Mouse (Mus musculus): ENCODE measurements around the gene Ctnnb1. TPM values are rescaled to one million over a fixed set of nuclear protein-coding genes. Genes with fewer than 3 reads are reported as not detected.

Gene Ctnnb1
- polyA plus RNA-seq, 1 experiment from 2014 or later, result 486 TPM

DNA sequence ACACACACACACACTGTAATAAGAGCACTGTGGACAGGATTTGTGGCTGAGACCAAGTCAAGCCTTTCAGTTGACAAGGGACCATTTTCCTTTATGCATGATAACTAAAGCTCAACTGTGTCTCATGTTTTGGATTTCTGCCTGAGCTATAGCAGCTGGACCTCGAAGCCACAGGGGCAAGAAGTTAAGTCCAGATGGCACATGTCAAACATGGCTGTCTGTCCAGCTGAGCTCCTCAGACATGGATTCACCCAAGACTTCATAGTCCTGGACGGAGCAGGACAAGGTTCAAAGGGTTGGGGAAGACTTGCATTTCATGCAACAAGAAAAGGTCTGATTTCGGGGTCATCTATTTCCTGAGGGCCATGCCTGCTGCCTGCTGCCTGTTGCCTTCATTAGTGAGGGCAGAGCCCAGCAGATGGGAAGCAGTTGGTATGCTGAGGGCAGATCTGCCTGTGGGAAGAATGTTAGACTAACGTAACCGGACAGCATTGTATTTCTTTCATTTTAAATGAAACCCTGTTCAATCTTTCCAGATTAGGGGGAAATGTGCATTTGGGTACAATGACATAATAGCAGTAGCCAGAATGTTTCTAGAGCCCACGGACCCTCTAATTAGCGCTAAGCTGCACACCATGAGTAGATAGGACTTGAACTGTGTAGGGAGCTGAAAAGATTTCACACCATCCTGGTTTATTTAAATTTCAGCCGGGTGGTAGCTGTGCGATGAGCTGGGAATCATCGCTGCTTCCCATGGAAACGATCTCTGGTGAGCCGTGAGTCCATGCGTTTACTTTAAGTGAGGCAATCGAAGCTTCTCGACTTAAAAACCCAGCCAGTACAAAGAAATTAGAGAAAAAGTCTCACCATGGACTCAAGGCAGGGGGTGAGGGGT, 61.0 kb downstream of the Ctnnb1 start:
- H3K9me3 ChIP-seq (replicated peaks; ENCODE audit: control insufficient read depth, low read length), result no peaks in the 10 kb centered on the region
- peaks cover 39% of the 10 kb centered on the region for H3K4me1 ChIP-seq (ENCODE audit: control insufficient read depth, insufficient read depth, low read length)
- WGBS, result 58% methylated on average over 15 of the region's 15 CpGs
- H3K27me3 ChIP-seq (ENCODE audit: control insufficient read depth, insufficient read depth, low read length), result no peaks in the 10 kb centered on the region
- peak overlapping the region; percentile 72 for H3K27ac ChIP-seq (ENCODE audit: low read length)
- H3K9ac ChIP-seq (ENCODE audit: low read length), result no peak overlapping the region
- H3K36me3 ChIP-seq (ENCODE audit: control insufficient read depth, insufficient read depth, low read length), result no peaks in the 10 kb centered on the region
- no peak; the same call in 1 of the 2 replicates for ATAC-seq (ENCODE audit: insufficient read depth, low FRiP score)
- H3K4me3 ChIP-seq (replicated peaks; ENCODE audit: low read length), result no peak overlapping the region
- H3K4me2 ChIP-seq (ENCODE audit: low read depth, low read length), result no peak overlapping the region

DNA sequence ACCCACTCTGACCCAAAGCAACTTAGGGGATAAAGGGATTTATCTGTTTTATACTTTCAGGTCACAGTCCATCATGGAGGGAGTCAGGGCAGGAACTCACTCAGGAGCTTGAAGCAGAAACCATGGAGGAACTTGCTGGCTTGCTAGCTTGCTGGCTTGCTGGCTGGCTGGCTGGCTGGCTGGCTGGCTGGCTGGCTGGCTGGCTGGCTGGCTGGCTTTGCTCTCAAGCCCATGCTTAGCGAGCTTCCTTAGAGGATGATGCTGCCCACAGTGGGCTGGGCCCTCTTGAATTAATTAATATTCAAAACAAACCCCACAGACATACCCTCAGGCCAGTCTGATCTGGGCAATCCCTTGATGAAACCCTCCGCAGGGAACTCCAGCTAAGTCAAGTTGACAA, 62.8 kb downstream of the Ctnnb1 start:
- WGBS, result 67% methylated on average over 2 of the region's 2 CpGs
- Histone ChIP-seq H3K4me3 (replicated peaks; ENCODE audit: low read length) (no peak overlapping the region), H3K27me3 (ENCODE audit: control insufficient read depth, insufficient read depth, low read length) (no peaks in the 10 kb centered on the region), H3K27ac (ENCODE audit: low read length) (no peak overlapping the region), H3K9ac (ENCODE audit: low read length) (no peak overlapping the region), H3K4me1 (ENCODE audit: control insufficient read depth, insufficient read depth, low read length) (peaks cover 33% of the 10 kb centered on the region), H3K9me3 (replicated peaks; ENCODE audit: control insufficient read depth, low read length) (no peaks in the 10 kb centered on the region), H3K36me3 (ENCODE audit: control insufficient read depth, insufficient read depth, low read length) (no peaks in the 10 kb centered on the region), H3K4me2 (ENCODE audit: low read depth, low read length) (no peak overlapping the region)
- ATAC-seq (ENCODE audit: insufficient read depth, low FRiP score), result no peak

DNA sequence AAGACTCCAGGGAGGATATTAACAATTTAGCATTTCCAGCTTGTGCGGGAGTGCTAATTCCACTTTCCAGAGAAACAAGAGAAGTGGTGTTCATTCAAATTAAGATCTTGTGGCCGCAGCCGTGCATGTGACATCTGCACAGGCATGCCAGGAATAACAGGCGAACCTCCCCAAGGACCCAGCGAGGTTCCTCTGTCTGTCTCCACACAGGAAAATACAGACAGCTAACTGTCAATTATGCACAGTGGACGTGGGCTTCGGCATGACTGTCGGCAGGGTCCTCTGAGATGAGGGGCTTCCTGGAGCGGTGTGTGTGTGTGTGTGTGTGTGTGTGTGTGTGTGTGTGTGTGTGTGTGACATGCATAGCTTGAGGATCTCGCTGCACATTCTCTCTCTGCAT, 64.0 kb downstream of the Ctnnb1 start:
- ATAC-seq (ENCODE audit: insufficient read depth, low FRiP score), result no peak
- H3K27ac ChIP-seq (ENCODE audit: low read length), result no peak overlapping the region
- 79% methylated on average over 10 of the region's 10 CpGs for WGBS

DNA sequence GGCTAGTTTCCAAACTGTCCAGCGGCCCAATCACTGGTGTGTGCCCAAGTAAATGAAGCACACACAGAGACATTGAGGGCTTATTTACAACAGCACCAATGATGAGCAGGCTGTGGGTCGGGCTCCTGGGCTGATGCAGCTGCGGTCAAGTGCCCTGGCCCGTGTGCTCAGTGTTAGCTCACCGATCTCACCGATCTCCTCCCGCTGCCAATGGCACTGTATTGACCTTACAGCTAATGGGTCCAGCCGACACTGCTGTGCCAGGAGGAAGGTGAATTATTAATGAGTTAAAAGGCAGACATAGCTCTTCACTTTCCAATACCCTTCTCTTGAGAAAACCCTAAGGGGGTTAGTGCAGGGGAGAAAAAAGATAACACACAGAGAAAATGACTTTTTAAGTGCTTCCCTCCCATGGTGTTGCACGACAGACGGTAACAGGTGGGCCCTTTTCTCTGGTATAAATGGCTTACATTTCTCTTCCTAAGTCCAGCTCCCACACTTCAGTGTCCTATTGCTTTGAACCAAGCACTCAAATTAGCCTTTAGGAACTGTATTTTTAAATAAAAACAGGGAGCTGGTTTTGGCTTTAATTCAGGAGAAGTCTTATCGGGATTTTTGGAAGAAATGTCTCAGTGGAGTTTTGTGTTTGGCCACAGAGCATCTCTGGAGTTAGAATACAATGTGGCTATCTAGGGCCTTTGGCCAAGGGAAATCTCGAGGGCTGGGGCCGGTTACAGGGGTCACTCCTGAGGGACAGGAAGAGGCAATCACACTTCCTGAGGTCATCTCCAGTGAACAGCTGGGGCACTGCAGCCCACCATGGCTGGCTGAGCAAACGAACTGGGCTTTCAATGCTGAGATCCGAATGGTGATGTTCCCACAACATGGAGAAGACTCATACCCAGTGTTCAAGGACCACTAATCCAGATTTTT, 65.5 kb downstream of the Ctnnb1 start:
- Histone ChIP-seq H3K27me3 (ENCODE audit: control insufficient read depth, insufficient read depth, low read length) (no peaks in the 10 kb centered on the region), H3K9ac (ENCODE audit: low read length) (no peak overlapping the region), H3K4me3 (replicated peaks; ENCODE audit: low read length) (no peak overlapping the region), H3K27ac (ENCODE audit: low read length) (no peak overlapping the region), H3K4me1 (ENCODE audit: control insufficient read depth, insufficient read depth, low read length) (peaks cover 26% of the 10 kb centered on the region), H3K36me3 (ENCODE audit: control insufficient read depth, insufficient read depth, low read length) (no peaks in the 10 kb centered on the region), H3K9me3 (replicated peaks; ENCODE audit: control insufficient read depth, low read length) (no peaks in the 10 kb centered on the region), H3K4me2 (ENCODE audit: low read depth, low read length) (no peak overlapping the region)
- no peak for ATAC-seq (ENCODE audit: insufficient read depth, low FRiP score)
- WGBS, result 56% methylated on average over 15 of the region's 15 CpGs

More for the DNA sequence above, 64.0 kb downstream of the Ctnnb1 start:
- no peaks in the 10 kb centered on the region for H3K27me3 ChIP-seq (ENCODE audit: control insufficient read depth, insufficient read depth, low read length)
- H3K9me3 ChIP-seq (replicated peaks; ENCODE audit: control insufficient read depth, low read length), result no peaks in the 10 kb centered on the region
- H3K4me1 ChIP-seq (ENCODE audit: control insufficient read depth, insufficient read depth, low read length), result peaks cover 29% of the 10 kb centered on the region
- H3K4me2 ChIP-seq (ENCODE audit: low read depth, low read length), result no peak overlapping the region
- no peak overlapping the region for H3K4me3 ChIP-seq (replicated peaks; ENCODE audit: low read length)
- no peaks in the 10 kb centered on the region for H3K36me3 ChIP-seq (ENCODE audit: control insufficient read depth, insufficient read depth, low read length)
- H3K9ac ChIP-seq (ENCODE audit: low read length), result no peak overlapping the region

DNA sequence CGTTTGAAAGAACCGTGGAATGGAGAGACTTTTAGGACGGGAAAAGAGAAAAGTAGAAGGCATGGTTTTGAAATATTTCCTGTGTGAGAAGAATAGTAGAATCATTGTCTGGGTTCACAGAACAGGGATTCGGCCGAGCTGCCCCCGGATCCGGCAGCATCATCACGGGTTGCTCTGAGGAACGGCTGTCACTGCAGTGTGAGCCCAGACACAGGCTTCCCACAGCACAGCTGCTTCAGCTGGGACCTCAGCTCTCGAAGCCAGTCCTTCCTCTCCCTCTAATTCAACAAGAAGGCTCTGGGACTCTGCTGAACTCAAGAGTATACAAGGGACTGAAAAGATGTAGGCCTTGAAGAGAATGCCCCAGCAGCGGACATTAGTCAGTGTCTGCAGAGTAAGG, 69.7 kb downstream of the Ctnnb1 start:
- H3K9ac ChIP-seq (ENCODE audit: low read length), result no peak overlapping the region
- H3K27ac ChIP-seq (ENCODE audit: low read length), result peak overlapping the region; percentile 34; the same call in 1 of the 2 replicates
- no peak overlapping the region for H3K4me2 ChIP-seq (ENCODE audit: low read depth, low read length)
- peaks cover 30% of the 10 kb centered on the region for H3K4me1 ChIP-seq (ENCODE audit: control insufficient read depth, insufficient read depth, low read length)
- H3K4me3 ChIP-seq (replicated peaks; ENCODE audit: low read length), result no peak overlapping the region
- no peaks in the 10 kb centered on the region for H3K9me3 ChIP-seq (replicated peaks; ENCODE audit: control insufficient read depth, low read length)
- no peak for ATAC-seq (ENCODE audit: insufficient read depth, low FRiP score)
- H3K36me3 ChIP-seq (ENCODE audit: control insufficient read depth, insufficient read depth, low read length), result no peaks in the 10 kb centered on the region
- H3K27me3 ChIP-seq (ENCODE audit: control insufficient read depth, insufficient read depth, low read length), result no peaks in the 10 kb centered on the region
- WGBS, result 59% methylated on average over 11 of the region's 11 CpGs

DNA sequence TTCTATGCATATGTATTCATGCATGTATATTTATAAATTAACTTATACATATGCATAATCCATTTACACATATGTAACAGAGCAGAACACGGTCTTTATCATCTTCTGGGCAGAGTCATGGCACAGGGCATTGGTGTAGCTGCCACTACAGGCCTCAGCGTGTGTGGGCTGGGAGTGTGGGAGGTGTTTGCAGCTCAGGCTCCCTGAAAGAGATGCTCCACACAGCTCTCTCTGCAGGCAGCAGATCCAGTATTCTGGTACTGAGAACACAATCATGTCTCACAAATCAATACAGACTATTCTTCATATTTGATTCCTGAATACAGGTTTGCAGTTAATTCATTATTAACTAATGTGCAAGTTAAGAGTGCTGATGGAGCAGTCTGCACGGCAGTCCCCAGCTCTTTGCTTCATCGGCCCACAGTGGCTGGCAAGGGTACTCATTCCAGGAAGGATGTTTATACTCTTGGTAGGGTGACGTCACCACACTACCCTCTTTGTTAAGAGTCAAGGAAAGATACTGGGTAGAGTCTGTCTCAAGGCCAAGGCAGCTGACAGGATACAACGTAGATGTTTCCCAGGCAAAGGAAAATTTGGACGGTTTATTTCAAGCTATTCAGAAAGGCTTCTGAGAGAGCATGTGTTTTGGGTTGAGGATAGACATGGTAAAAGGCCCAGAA, 71.8 kb downstream of the Ctnnb1 start:
- Histone ChIP-seq H3K27ac (ENCODE audit: low read length) (peak overlapping the region; percentile 84), H3K9ac (ENCODE audit: low read length) (peak overlapping the region; percentile 26; the same call in 1 of the 2 replicates), H3K4me2 (ENCODE audit: low read depth, low read length) (no peak overlapping the region), H3K4me1 (ENCODE audit: control insufficient read depth, insufficient read depth, low read length) (peaks cover 30% of the 10 kb centered on the region), H3K36me3 (ENCODE audit: control insufficient read depth, insufficient read depth, low read length) (no peaks in the 10 kb centered on the region), H3K27me3 (ENCODE audit: control insufficient read depth, insufficient read depth, low read length) (no peaks in the 10 kb centered on the region), H3K4me3 (replicated peaks; ENCODE audit: low read length) (no peak overlapping the region), H3K9me3 (replicated peaks; ENCODE audit: control insufficient read depth, low read length) (no peaks in the 10 kb centered on the region)
- ATAC-seq (ENCODE audit: insufficient read depth, low FRiP score), result peak; percentile 65; the same call in 1 of the 2 replicates
- WGBS, result 51% methylated on average over 7 of the region's 7 CpGs

DNA sequence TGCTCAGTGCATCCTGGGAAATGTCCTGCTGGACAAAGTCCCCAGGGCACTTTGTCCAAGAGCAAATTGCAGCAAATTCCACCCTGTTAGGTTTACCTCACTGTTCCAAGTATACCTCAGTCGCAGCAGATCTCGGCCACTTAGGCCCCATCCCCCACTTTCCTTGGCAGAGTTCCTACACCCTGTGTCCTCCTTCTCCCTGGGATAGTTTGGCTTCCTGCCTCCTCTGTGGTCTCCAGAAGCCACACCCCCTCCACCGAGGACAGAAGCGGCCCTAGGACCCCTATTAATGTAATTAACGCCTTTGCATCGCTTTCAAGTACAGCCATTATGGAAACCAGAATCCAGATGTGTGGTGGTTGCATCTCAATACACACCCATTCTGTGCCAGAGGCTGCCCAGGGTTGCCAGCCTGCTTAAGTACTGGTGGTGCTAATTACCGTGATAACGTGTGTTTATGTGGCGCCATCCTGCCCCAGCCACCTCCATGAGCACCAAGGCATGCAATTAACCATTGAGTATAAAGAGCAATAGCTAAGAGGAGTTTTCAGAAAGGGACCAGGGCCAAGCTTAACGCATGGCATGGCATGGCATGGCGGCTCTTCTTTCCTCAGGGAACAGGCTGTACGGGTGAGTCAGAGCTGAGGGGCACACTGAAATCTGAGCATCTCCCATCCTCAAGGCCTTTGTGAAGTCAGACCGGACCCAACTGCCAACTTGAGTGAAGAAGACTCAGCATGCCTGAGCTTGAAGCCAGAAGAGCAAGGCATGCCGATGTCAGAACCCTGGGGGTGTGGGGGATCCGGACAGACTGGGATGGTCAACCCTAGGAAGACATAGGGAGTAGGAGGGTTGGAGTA, 72.9 kb downstream of the Ctnnb1 start:
- Histone ChIP-seq H3K36me3 (ENCODE audit: control insufficient read depth, insufficient read depth, low read length) (no peaks in the 10 kb centered on the region), H3K4me3 (replicated peaks; ENCODE audit: low read length) (no peak overlapping the region), H3K4me2 (ENCODE audit: low read depth, low read length) (no peak overlapping the region), H3K9me3 (replicated peaks; ENCODE audit: control insufficient read depth, low read length) (no peaks in the 10 kb centered on the region), H3K27me3 (ENCODE audit: control insufficient read depth, insufficient read depth, low read length) (no peaks in the 10 kb centered on the region), H3K27ac (ENCODE audit: low read length) (peak overlapping the region; percentile 84; the same call in 1 of the 2 replicates), H3K4me1 (ENCODE audit: control insufficient read depth, insufficient read depth, low read length) (peaks cover 30% of the 10 kb centered on the region), H3K9ac (ENCODE audit: low read length) (no peak overlapping the region)
- WGBS, result 63% methylated on average over 15 of the region's 15 CpGs
- ATAC-seq (ENCODE audit: insufficient read depth, low FRiP score), result peak; percentile 41; the same call in 1 of the 2 replicates

DNA sequence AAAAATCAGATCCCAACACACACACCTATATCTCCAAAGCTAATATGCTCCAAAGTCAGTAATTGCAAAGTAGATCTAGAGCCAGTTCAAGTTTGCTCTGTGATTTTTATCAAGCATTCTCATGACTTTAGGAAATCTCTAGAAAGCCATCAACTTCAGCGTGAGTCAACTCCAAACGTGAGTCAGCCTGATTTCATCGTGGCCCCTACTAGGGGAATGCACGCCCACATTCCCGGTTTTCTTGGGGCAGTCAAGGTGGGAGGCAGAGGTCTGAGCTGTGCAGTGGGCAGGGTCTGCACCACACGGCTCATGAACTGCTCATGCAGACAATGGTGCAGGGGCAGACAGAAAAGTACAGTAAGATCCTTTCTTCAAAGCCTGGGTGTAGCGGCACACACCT, 76.9 kb downstream of the Ctnnb1 start:
- H3K27me3 ChIP-seq (ENCODE audit: control insufficient read depth, insufficient read depth, low read length), result no peaks in the 10 kb centered on the region
- H3K9ac ChIP-seq (ENCODE audit: low read length), result no peak overlapping the region
- H3K4me2 ChIP-seq (ENCODE audit: low read depth, low read length), result no peak overlapping the region
- H3K4me3 ChIP-seq (replicated peaks; ENCODE audit: low read length), result no peak overlapping the region
- no peak overlapping the region for H3K27ac ChIP-seq (ENCODE audit: low read length)
- 57% methylated on average over 7 of the region's 7 CpGs for WGBS
- ATAC-seq (ENCODE audit: insufficient read depth, low FRiP score), result no peak
- H3K4me1 ChIP-seq (ENCODE audit: control insufficient read depth, insufficient read depth, low read length), result peaks cover 13% of the 10 kb centered on the region
- no peaks in the 10 kb centered on the region for H3K9me3 ChIP-seq (replicated peaks; ENCODE audit: control insufficient read depth, low read length)
- H3K36me3 ChIP-seq (ENCODE audit: control insufficient read depth, insufficient read depth, low read length), result no peaks in the 10 kb centered on the region
